Mouse (Mus musculus) colon, adult 2 months (tissue): ENCODE data around the gene Gngt2. TPM values are rescaled to one million over a fixed set of nuclear protein-coding genes. Genes with fewer than 3 reads are reported as not detected.

Experiments used
- polyA plus RNA-seq: library from polyadenylated mRNA; depleted of rRNA; stranded (reverse); fragments of >200 nt; gene quantifications from 2 replicates; pipeline ENCODE4 v1.2.3, GENCODE M21; 2012; rRNA removed

Gene Gngt2
- 2.2 and 2.9 TPM in 2 replicates for polyA plus RNA-seq

DNA sequence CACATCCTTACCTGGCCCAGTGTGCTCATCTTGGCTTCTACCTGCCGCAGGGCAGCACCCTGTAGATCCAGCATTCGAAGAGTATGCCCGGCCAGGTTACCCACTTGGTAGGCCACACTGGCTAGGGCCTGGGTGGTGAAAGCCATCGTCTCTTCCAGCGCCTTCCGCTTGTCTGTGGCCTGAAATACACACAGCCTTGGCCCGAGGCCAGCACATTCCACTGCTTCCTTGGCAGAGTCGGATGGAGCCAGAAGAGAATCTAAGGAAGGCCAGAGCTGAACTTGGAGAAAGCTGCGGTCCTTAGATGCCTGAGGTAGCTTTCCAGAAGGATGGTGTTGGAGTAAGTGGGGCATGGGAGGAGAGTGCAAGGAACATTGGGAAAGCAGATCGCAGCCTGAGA lies at the start of gene Gngt2:
Gene Gngt2 (plus strand): TSS at position 158 of the 400 bp plus-strand sequence.

DNA sequence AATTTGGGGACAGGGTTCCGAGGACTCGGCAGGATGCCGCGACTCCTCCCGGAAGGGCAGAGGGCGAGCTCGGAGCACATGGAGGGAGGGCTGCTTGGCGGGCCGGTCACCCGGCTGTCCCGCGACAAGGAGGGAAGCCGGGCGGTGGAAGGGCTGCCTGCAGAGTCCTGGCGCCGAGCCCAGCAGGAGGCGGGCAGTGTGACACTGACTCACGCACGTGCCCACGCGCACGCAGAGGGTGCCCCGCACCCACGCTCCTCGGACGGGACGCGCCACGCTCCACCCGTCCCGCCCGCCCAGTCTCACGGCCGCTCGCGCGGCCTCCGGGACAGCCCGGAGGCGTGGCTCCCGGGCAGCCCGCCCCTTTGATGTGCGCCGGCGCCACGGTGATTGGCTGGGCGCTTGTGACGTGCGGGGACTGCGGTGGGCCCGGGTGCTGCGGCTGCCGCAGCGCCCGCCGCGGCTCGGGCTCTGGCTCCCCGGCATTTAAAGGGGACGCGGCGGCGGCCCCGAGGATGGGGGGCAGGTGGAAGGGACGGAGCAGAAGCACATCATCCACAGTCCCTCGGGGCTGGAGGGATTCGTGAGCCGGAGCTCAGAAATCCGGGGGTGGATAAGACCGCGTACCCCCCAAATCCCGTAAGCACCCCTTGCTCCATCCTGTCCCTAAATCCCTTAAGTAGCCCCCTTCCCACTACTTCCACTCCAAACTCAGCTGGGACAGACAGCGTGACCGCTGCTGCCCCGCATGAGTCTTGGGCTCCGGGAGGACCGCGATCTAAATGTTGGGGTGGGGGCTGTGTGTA lies 12.7 kb upstream of the Gngt2 start, which contains the start of gene Phospho1:
Gene Phospho1 (plus strand): TSS at position 429 of the 806 bp plus-strand sequence.

GRCm38 (mm10) chr11:95842074-95842681 lies 5.2 kb downstream of the Gngt2 start, which contains the start of gene Abi3:
Gene Abi3, minus strand, starts transcription at chr11:95842476.

Other genes starting within 250 kb of the Gngt2 start
- gene Ngfr, start 249.5 kb upstream of the Gngt2 start, polyA plus RNA-seq, result 9.7 and 10.0 TPM in 2 replicates
- 67.1 and 70.8 TPM in 2 replicates for gene Phb, start 170.3 kb upstream of the Gngt2 start, polyA plus RNA-seq
- 18.1 and 19.4 TPM in 2 replicates for gene Zfp652, start 124.5 kb upstream of the Gngt2 start, polyA plus RNA-seq
- gene B130006D01Rik, start 113.6 kb upstream of the Gngt2 start, polyA plus RNA-seq, result not detected in 2 replicates
- 80.3 and 114 TPM in 2 replicates for gene Phospho1, start 12.7 kb upstream of the Gngt2 start, polyA plus RNA-seq
- 34.4 and 42.0 TPM in 2 replicates for gene Abi3, start 5.3 kb downstream of the Gngt2 start, polyA plus RNA-seq
- gene B4galnt2, start 77.7 kb downstream of the Gngt2 start, polyA plus RNA-seq, result 87.6 and 130 TPM in 2 replicates
- gene Igf2bp1, start 168.7 kb downstream of the Gngt2 start, polyA plus RNA-seq, result 0.21 and 0.81 TPM in 2 replicates
- gene Gip, start 187.3 kb downstream of the Gngt2 start, polyA plus RNA-seq, result not detected in 2 replicates
- 28.8 and 29.8 TPM in 2 replicates for gene Snf8, start 197.7 kb downstream of the Gngt2 start, polyA plus RNA-seq
- 28.7 and 38.5 TPM in 2 replicates for gene Ube2z, start 228.2 kb downstream of the Gngt2 start, polyA plus RNA-seq
- gene Atp5g1, start 238.5 kb downstream of the Gngt2 start, polyA plus RNA-seq, result 979 and 1,333 TPM in 2 replicates